Mouse (Mus musculus): ENCODE measurements around the gene Gm4181. TPM values are rescaled to one million over a fixed set of nuclear protein-coding genes. Genes with fewer than 3 reads are reported as not detected.
"Not testable (repeated sequence)": the region's sequence is repeated elsewhere in the genome, so short reads cannot be mapped to it uniquely, and the experiment has no call there.

The Gm4181 gene
- not detected in 2 replicates for total RNA-seq (2014; fragmentation: Nextera tagmentation)
- total RNA-seq (2017), result not detected in 2 replicates

DNA sequence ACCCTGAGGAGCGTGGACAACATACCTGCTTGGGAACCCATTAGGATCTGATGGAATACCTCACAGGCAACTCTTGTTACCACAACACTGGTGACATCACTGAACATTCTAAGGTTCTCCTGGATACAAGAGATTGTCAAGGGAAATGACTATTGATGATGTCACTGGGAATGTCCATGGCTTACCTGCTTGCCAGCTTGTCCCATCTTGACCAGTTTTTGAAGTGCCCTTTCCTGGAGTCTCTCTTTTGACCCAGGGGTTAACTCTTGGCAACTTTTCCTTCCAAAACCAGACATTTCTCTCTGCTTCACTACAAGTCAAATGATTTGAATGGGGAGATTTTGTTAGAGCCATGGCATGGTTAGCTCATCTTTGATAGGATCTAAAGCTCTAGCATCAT lies at the start of gene Gm4181:
TSS of gene Gm4181 (minus strand) at position 101 of the 400 bp plus-strand sequence.
- not testable (repeated sequence) for ATAC-seq (replicated peaks; ENCODE audit: poor library complexity, severe bottlenecking)

DNA sequence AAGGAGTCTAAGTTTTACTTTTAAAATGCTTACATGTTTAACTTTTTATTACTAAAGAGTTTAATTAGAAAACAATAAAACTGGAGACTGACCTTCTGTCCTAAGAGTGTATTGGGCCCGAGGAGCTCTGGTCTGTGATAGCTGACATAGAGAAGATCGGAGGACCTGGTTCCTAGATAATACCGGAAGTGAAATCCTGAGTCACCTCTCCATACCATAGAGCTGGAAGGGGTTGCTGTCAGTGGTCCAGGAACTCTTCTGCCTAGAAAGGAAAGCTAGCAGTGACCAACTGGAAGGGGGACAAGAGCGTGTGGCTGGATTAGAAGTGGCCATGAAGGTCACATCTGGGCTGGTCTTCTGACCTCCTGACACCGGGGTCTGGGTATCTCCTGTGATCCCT lies 41.8 kb upstream of the Gm4181 start:
- ATAC-seq (replicated peaks; ENCODE audit: poor library complexity, severe bottlenecking), result no peak

DNA sequence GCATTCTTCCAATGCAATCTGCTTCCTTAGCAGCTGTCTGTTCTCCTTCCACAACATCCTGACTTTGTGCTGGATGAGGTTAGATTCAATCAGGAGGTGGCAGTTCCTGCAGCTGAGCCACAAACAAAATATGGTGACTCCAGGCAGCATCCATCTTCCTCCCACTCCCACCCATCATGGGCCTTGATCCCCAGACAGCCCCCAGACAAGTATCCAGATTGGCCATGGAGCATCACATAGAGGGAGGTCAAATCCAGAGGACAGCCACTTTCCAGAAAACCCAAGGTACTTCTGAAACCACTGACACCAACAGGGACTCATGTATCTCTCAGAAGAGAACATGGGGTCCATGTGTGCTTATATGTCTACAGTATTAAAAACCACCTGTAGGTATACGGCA lies 3.0 kb downstream of the Gm4181 start:
- not testable (repeated sequence) for ATAC-seq (replicated peaks; ENCODE audit: poor library complexity, severe bottlenecking)

- no peak for ATAC-seq (replicated peaks; ENCODE audit: poor library complexity, severe bottlenecking)
These were observed 24.3 kb downstream of the Gm4181 start, which contains the start of gene Gm17078 for GRCm38 (mm10) chr14:51611210-51611609. Gene Gm17078 (minus strand): TSS chr14:51611310.

- ATAC-seq (replicated peaks; ENCODE audit: poor library complexity, severe bottlenecking), result not testable (repeated sequence)
These were observed 43.4 kb downstream of the Gm4181 start, which contains the start of gene Gm17174 for GRCm38 (mm10) chr14:51592039-51592438. Gene Gm17174 (minus strand): TSS chr14:51592139.

Other genes with a start within 250 kb of the Gm4181 start
- gene Vmn2r88, start 224.8 kb downstream of the Gm4181 start, total RNA-seq (2014; fragmentation: Nextera tagmentation), result not detected in 2 replicates
- gene Vmn2r88, start 224.8 kb downstream of the Gm4181 start, total RNA-seq (2017), result not detected in 2 replicates
- gene Vmn2r89, start 183.8 kb downstream of the Gm4181 start, total RNA-seq (2014; fragmentation: Nextera tagmentation), result not detected in 2 replicates
- not detected in 2 replicates for gene Vmn2r89, start 183.8 kb downstream of the Gm4181 start, total RNA-seq (2017)
- gene Gm5622, start 82.9 kb downstream of the Gm4181 start, total RNA-seq (2014; fragmentation: Nextera tagmentation), result not detected in 2 replicates
- not detected in 2 replicates for gene Gm5622, start 82.9 kb downstream of the Gm4181 start, total RNA-seq (2017)
- gene Gm17175, start 61.6 kb downstream of the Gm4181 start, total RNA-seq (2014; fragmentation: Nextera tagmentation), result not detected in 2 replicates
- not detected in 2 replicates for gene Gm17175, start 61.6 kb downstream of the Gm4181 start, total RNA-seq (2017)
- gene Gm17174, start 43.5 kb downstream of the Gm4181 start, total RNA-seq (2014; fragmentation: Nextera tagmentation), result not detected in 2 replicates
- not detected in 2 replicates for gene Gm17174, start 43.5 kb downstream of the Gm4181 start, total RNA-seq (2017)
- gene Gm17078, start 24.4 kb downstream of the Gm4181 start, total RNA-seq (2014; fragmentation: Nextera tagmentation), result not detected in 2 replicates
- not detected in 2 replicates for gene Gm17078, start 24.4 kb downstream of the Gm4181 start, total RNA-seq (2017)
- gene Gm17079, start 59.8 kb upstream of the Gm4181 start, total RNA-seq (2014; fragmentation: Nextera tagmentation), result not detected in 2 replicates
- gene Gm17079, start 59.8 kb upstream of the Gm4181 start, total RNA-seq (2017), result not detected in 2 replicates
- not detected in 2 replicates for gene Gm5800, start 81.5 kb upstream of the Gm4181 start, total RNA-seq (2014; fragmentation: Nextera tagmentation)
- gene Gm5800, start 81.5 kb upstream of the Gm4181 start, total RNA-seq (2017), result not detected in 2 replicates
- gene Ang4, start 137.9 kb upstream of the Gm4181 start, total RNA-seq (2014; fragmentation: Nextera tagmentation), result not detected in 2 replicates
- not detected in 2 replicates for gene Ang4, start 137.9 kb upstream of the Gm4181 start, total RNA-seq (2017)
- not detected in 2 replicates for gene AY358078, start 164.4 kb upstream of the Gm4181 start, total RNA-seq (2014; fragmentation: Nextera tagmentation)
- gene AY358078, start 164.4 kb upstream of the Gm4181 start, total RNA-seq (2017), result not detected in 2 replicates
- gene Ear6, start 218.0 kb upstream of the Gm4181 start, total RNA-seq (2014; fragmentation: Nextera tagmentation), result not detected in 2 replicates
- 2.1 and 2.7 TPM in 2 replicates for gene Ear6, start 218.0 kb upstream of the Gm4181 start, total RNA-seq (2017)
- gene Mettl17, start 249.2 kb upstream of the Gm4181 start, total RNA-seq (2014; fragmentation: Nextera tagmentation), result 15.4 and 22.2 TPM in 2 replicates
- gene Mettl17, start 249.2 kb upstream of the Gm4181 start, total RNA-seq (2017), result 13.1 and 34.7 TPM in 2 replicates

All from granulocyte monocyte progenitor cell, adult 5-6 weeks (primary cell).